Mouse (Mus musculus): ENCODE measurements around the gene Gm10337. TPM values are rescaled to one million over a fixed set of nuclear protein-coding genes. Genes with fewer than 3 reads are reported as not detected.

The Gm10337 gene
- total and polyA plus RNA-seq, 3 experiments: not detected

DNA sequence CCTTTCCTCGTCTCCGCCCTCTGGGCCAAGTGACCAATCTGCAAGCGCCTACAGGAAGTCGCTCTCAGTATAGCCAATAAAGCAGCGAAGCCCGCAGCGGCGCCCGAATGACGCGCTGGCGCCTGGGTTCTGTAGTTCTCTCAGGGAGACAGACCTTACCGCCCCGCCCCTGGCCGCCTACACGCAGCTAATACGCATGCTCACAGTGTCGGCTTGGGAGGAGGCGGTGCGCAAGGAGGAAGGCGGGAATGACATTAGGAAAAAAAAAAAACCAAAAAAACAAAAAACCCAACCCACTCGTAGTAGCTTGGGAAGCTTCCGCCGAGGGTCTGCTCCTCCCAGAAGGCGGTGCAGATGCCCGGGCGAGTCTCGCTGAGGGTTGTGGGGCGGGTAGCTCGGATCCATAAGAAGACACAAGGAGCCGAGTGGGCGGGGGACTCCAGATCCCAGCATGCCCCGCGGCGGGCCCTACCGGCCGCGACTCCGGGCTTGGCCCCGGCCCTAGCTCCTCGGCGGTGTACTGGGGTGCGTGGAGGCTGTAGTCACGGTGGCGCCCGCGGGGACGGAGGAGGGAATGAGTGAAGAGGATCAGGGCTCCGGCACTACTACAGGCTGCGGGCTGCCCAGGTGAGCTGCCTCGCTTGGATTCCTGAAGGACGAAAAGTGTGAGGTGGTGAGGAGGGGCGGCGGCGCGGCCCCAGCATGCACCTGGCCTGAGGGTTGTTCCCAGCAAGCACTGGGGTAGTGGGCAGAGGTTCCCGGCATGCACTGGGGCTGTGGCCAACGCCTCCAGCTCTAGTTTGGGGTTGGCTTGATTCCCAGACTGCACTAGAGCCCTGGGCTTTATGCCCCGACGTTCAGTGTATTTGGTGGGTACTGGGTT lies 14.7 kb downstream of the Gm10337 start, which contains the start of gene Tarbp2 (continued):
- TF ChIP-seq MAX (IDR thresholded peaks at IDR 0.05; ENCODE audit: low read length): peak; percentile 80
- TF ChIP-seq E2F4 (IDR thresholded peaks at IDR 0.05; ENCODE audit: borderline replicate concordance, low read depth, low read length): peak; percentile 93
- peak; percentile 86 for TF ChIP-seq KAT2A (conservative IDR thresholded peaks at IDR 0.05; ENCODE audit: low read depth, low read length)
- TF ChIP-seq EP300 (IDR thresholded peaks at IDR 0.05; ENCODE audit: low read depth in 1 of 2, low read length in 2 of 2): 0 out of 4 replicates have a peak, but pooled peaks of 1 of the 2 experiments have one; percentile 10

DNA sequence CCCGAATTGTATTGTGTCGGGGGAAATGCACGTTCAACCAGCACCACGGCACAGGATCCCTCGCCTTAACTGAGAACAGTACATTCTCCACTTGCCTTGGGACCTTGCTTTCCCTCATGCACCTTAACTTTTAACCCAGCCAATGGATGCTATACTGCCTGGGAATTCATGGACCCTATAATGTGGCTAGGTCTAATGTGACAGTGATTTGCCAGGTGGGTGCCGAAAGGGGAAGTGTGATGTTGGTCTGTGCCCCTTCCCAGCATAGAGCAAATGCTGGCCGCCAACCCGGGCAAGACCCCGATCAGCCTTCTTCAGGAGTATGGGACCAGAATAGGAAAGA lies 15.3 kb downstream of the Gm10337 start:
- no peaks in the 10 kb centered on the region for H3K9me3 ChIP-seq (replicated peaks; ENCODE audit: insufficient read depth, low read length)
- peak overlapping the region; percentile 67 to 80 for H3K4me3 ChIP-seq (ENCODE audit: control insufficient read depth in 1 of 2, insufficient read depth in 1 of 2, low read depth in 2 of 2, low read length in 2 of 2)
- H3K79me2 ChIP-seq (ENCODE audit: control insufficient read depth, insufficient read depth, low read length, poor library complexity): peaks cover 17% of the 10 kb centered on the region
- H3K4me1 ChIP-seq (ENCODE audit: control insufficient read depth in 1 of 2, insufficient read depth in 2 of 2, low read length in 2 of 2): peaks cover 5 to 20% of the 10 kb centered on the region in 2 experiments; a peak in 3 of 4 replicates
- peak overlapping the region; percentile 95 for H3K27ac ChIP-seq (ENCODE audit: control insufficient read depth, low read depth, low read length)
- TF ChIP-seq USF1 (IDR thresholded peaks at IDR 0.05; ENCODE audit: low read depth, low read length): no peak
- no peak; the same call in 1 of the 2 replicates for TF ChIP-seq MAX (IDR thresholded peaks at IDR 0.05; ENCODE audit: low read length)
- TF ChIP-seq USF2 (IDR thresholded peaks at IDR 0.05; ENCODE audit: borderline replicate concordance in 1 of 2, insufficient read depth in 1 of 2, low read depth in 1 of 2, low read length in 2 of 2): no peak
- peak; percentile 94; the same call in 1 of the 2 replicates for TF ChIP-seq CHD1 (IDR thresholded peaks at IDR 0.05; ENCODE audit: low read depth, low read length)
- TF ChIP-seq EP300 (IDR thresholded peaks at IDR 0.05; ENCODE audit: low read depth in 1 of 2, low read length in 2 of 2): 0 out of 4 replicates have a peak, but pooled peaks of 1 of the 2 experiments have one; percentile 9
- TF ChIP-seq E2F4 (IDR thresholded peaks at IDR 0.05; ENCODE audit: borderline replicate concordance, low read depth, low read length): 0 out of 2 replicates have a peak, but pooled peaks have one; percentile 11
- no peak for TF ChIP-seq NELFE (IDR thresholded peaks at IDR 0.05; ENCODE audit: low read depth, low read length)
- peak; percentile 11 for TF ChIP-seq SIN3A (IDR thresholded peaks at IDR 0.05; ENCODE audit: low read length)
- TF ChIP-seq MAZ (IDR thresholded peaks at IDR 0.05; ENCODE audit: low read depth, low read length): no peak
- TF ChIP-seq POLR2AphosphoS2 (IDR thresholded peaks at IDR 0.05; ENCODE audit: low read length): no peak
- 0 out of 2 replicates have a peak, but pooled peaks have one; percentile 42 for TF ChIP-seq UBTF (IDR thresholded peaks at IDR 0.05; ENCODE audit: borderline replicate concordance, insufficient read depth, low read depth, low read length)
- 0 out of 2 replicates have a peak, but pooled peaks have one; percentile 5 for TF ChIP-seq ETS1 (IDR thresholded peaks at IDR 0.05; ENCODE audit: low read depth, low read length)
- no peak for TF ChIP-seq ZNF384 (IDR thresholded peaks at IDR 0.05; ENCODE audit: low read depth, low read length)
- DNase-seq (ENCODE audit: low read depth, low spot score): no peak
- H3K36me3 ChIP-seq (ENCODE audit: control insufficient read depth in 1 of 2, insufficient read depth in 2 of 2, low read length in 2 of 2): peaks cover 0 to 16% of the 10 kb centered on the region in 2 experiments; a peak in 2 of 4 replicates
- H3K9ac ChIP-seq (ENCODE audit: control insufficient read depth, low read depth, low read length, poor library complexity, severe bottlenecking): peak overlapping the region; percentile 86
- no peaks in the 10 kb centered on the region for H3K27me3 ChIP-seq (ENCODE audit: control insufficient read depth in 1 of 2, insufficient read depth in 2 of 2, low read length in 2 of 2)

Measured in MEL (cell line).